Mouse (Mus musculus) midbrain, embryonic 11.5 days (tissue): Measurements from ENCODE around the gene Spred1. TPM values are rescaled to one million over a fixed set of nuclear protein-coding genes. Genes with fewer than 3 reads are reported as not detected.

ENCODE experiments used
- ATAC-seq: fragments of 200-750 bp; cut with Nextera tagmentation; 2 replicates; pipeline ENCODE4 v1.8.0; 2017; ENCODE audit warnings: moderate TSS enrichment, moderate library complexity; ENCODE audit not compliant: low FRiP score
- DNase-seq: peaks from one replicate; pipeline ENCODE4 v3.0.0; 2015; ENCODE audit warnings: low spot score; ENCODE audit errors: missing footprints
- H3K27ac ChIP-seq: fragments of 300-500 bp; sonication (generic); 2 replicates; pipeline ENCODE4 v1.5.1; 2014; ENCODE audit warnings: low read depth, low read length
- H3K27me3 ChIP-seq: fragments of 300-500 bp; sonication (generic); 2 replicates; pipeline ENCODE4 v1.6.1; 2014; ENCODE audit warnings: mild to moderate bottlenecking, low read length, moderate library complexity, mixed read lengths; ENCODE audit not compliant: control insufficient read depth, insufficient read depth
- H3K36me3 ChIP-seq: fragments of 300-500 bp; sonication (generic); 2 replicates; pipeline ENCODE4 v1.6.1; 2014; ENCODE audit warnings: mild to moderate bottlenecking, low read length, moderate library complexity, mixed read lengths; ENCODE audit not compliant: control insufficient read depth, insufficient read depth
- H3K4me1 ChIP-seq: fragments of 300-500 bp; sonication (generic); 2 replicates; pipeline ENCODE4 v1.6.1; 2014; ENCODE audit warnings: low read length; ENCODE audit not compliant: control insufficient read depth, insufficient read depth
- H3K4me2 ChIP-seq: fragments of 300-500 bp; sonication (generic); 2 replicates; pipeline ENCODE4 v1.6.1; 2014; ENCODE audit warnings: mild to moderate bottlenecking, moderate library complexity
- H3K4me3 ChIP-seq: fragments of 300-500 bp; sonication (generic); 2 replicates; pipeline ENCODE4 v1.5.1; 2014; ENCODE audit warnings: low read depth, low read length
- H3K9ac ChIP-seq: fragments of 300-500 bp; sonication (generic); 2 replicates; pipeline ENCODE4 v1.6.1; 2014; ENCODE audit warnings: low read length
- H3K9me3 ChIP-seq: fragments of 300-500 bp; sonication (generic); 2 replicates; pipeline ENCODE4 v1.6.1; 2016; ENCODE audit warnings: low read length; ENCODE audit not compliant: control insufficient read depth
- WGBS: fragments of 180-500 bp; shearing (Covaris S2); extraction: QIAGEN DNeasy Blood & Tissue Kit; methylation state at CpG from one replicate; pipeline ENCODE4 v1.1.7; 2014; 5-methylcytosine and 5-hydroxymethylcytosine counted together
- polyA plus RNA-seq: library from polyadenylated mRNA; unstranded; fragments of >200 nt; fragmentation: Nextera tagmentation; extraction: Ambion mirVana; gene quantifications from 2 replicates; pipeline ENCODE4 v1.2.1, GENCODE M21; 2014

Gene Spred1
- polyA plus RNA-seq, 1 experiment from 2014 or later: 20.1 TPM

DNA sequence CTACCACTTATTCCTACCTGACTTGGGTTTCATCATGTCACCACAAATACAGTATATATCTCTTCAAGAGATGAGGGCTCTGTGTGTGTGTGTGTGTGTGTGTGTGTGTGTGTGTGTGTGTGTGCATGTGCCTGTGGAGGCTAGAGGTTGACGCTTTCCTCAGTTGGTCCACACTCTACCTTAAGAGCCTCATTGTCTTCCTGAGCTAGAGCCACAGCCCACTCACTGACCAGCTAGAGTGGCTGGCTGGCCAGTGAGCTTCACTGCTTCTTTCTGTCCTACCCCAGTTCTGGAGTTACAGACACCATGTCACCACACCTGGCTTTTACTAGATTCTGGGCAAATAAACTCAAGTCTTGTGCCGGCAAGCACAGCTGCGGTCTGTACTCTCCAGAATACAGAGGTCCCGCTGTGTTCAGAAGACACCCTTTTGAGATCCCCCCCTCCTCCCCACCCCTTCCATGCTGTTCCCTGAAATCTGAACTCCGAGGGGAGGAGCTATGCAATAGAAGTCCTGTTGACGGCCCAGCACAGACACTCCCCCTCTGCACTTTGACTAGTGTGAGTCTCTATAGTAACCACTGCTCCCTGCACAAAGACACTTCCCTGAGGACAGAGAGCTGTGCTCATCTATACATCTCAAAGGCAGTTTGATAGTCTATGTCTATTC lies 89.4 kb downstream of the Spred1 start:
- no peak overlapping the region for H3K9ac ChIP-seq
- no peaks in the 10 kb centered on the region for H3K36me3 ChIP-seq
- no peak overlapping the region for H3K4me3 ChIP-seq
- H3K4me2 ChIP-seq: peak overlapping the region; percentile 21; the same call in 1 of the 2 replicates
- no peaks in the 10 kb centered on the region for H3K27me3 ChIP-seq
- no peak overlapping the region for H3K27ac ChIP-seq
- ATAC-seq: peak; percentile 97
- DNase-seq: peak; percentile 94
- peaks cover 13% of the 10 kb centered on the region for H3K4me1 ChIP-seq
- H3K9me3 ChIP-seq: no peaks in the 10 kb centered on the region
- 4% methylated on average over 6 of the region's 6 CpGs for WGBS

DNA sequence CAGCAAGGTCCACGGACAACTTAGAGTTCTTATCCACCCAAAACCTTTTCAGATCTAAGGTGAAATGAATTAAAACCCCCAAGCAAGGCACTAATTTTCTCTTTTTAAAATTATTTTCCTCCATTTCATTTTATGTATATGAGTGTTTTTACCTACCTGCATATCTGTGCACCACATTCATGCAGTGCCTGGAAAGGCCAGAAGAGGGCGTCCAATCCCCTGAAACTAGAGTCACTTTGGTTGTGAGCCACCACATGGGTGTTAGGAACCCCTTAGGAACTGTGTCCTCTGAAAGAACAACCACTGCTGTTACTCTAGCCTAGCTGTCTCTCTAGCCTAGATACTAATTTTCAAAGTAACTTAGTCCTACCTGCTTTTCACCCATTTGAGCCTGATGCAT lies 95.0 kb downstream of the Spred1 start:
- no peak for ATAC-seq
- no peak overlapping the region for H3K4me3 ChIP-seq
- no peaks in the 10 kb centered on the region for H3K9me3 ChIP-seq
- no peaks in the 10 kb centered on the region for H3K4me1 ChIP-seq
- WGBS: 52% methylated on average over 2 of the region's 2 CpGs
- no peaks in the 10 kb centered on the region for H3K27me3 ChIP-seq
- DNase-seq: no peak
- H3K9ac ChIP-seq: no peak overlapping the region
- no peak overlapping the region for H3K27ac ChIP-seq
- H3K36me3 ChIP-seq: no peaks in the 10 kb centered on the region
- H3K4me2 ChIP-seq: no peak overlapping the region

DNA sequence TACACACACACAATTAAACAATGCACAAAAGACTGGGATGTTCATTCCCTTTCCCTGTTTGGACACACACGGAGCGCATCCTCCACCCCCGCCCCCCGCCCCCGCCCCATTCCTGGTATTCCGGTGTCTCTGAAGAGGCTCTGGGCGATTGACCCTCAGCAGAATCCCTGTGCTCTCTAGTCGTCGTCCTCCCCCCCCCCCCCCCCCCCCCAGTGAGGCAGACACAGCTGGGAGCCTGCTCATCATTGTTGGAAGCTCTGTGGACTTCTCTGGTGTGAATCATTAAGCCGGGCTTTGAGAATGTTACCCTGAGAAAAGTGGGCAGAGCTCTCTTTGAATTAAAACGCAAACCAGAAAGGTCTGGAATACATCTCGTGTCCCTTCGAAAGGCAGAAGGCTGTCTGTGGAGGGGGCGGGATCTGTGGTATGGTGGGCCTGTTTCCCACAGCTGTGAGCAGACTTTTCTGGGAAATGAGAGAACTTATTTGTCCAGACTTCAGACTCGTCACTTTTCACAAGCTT lies 96.6 kb downstream of the Spred1 start:
- ATAC-seq: peak; percentile 63
- Histone ChIP-seq H3K4me2 (no peak overlapping the region), H3K36me3 (no peaks in the 10 kb centered on the region), H3K27ac (no peak overlapping the region), H3K9me3 (no peaks in the 10 kb centered on the region), H3K9ac (no peak overlapping the region), H3K4me1 (no peaks in the 10 kb centered on the region), H3K27me3 (no peaks in the 10 kb centered on the region), H3K4me3 (no peak overlapping the region)
- 4% methylated on average over 15 of the region's 15 CpGs for WGBS
- no peak for DNase-seq

DNA sequence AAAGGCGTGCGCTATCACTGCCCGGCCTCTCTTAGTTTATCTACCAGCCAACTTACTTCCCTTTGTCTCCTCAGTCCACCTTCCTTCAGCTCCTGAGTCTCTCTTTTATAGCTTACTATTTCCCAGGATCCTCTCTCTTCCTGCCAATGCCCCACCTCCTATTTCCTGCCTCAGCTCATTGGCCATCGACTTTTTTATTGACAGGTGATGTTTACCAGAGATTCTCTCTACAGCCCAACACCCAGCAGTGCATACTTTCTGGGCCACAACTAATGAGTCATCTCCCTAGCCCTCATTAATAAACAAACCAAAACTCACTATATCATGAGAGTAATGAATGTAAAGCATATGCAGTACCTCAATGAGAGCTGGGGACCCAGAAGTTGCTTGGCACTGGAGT lies 98.4 kb downstream of the Spred1 start:
- Histone ChIP-seq H3K4me2 (no peak overlapping the region), H3K27me3 (no peaks in the 10 kb centered on the region), H3K4me3 (no peak overlapping the region), H3K4me1 (no peaks in the 10 kb centered on the region), H3K36me3 (no peaks in the 10 kb centered on the region), H3K9me3 (no peaks in the 10 kb centered on the region), H3K9ac (no peak overlapping the region), H3K27ac (no peak overlapping the region)
- no peak for ATAC-seq
- WGBS: 98% methylated on average over 4 of the region's 4 CpGs
- no peak for DNase-seq

DNA sequence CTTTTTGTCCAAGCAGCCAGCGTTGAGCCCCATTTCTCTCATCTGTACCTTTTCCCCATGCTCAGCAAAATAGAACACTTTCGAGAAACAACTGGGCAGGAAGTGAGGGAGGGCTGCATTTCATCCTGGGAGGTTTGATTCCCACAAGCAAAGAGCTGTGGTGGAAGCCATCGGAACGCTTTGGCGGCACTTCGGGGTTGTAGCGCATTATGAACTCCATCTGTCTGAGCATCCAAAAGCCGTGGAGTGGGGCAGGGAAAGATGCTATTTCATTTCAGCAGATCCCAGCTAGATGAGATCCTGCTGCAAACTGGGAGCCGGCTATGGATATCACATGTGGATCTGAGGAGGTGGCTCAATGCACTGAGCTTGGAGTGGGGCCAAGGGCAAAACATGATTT lies 101.5 kb downstream of the Spred1 start:
- H3K4me1 ChIP-seq: no peaks in the 10 kb centered on the region
- ATAC-seq (no peak), DNase-seq (no peak)
- no peak overlapping the region for H3K4me3 ChIP-seq
- no peaks in the 10 kb centered on the region for H3K27me3 ChIP-seq
- H3K9me3 ChIP-seq: no peaks in the 10 kb centered on the region
- H3K36me3 ChIP-seq: no peaks in the 10 kb centered on the region
- H3K4me2 ChIP-seq: no peak overlapping the region
- no peak overlapping the region for H3K9ac ChIP-seq
- no peak overlapping the region for H3K27ac ChIP-seq
- WGBS: 89% methylated on average over 9 of the region's 9 CpGs

DNA sequence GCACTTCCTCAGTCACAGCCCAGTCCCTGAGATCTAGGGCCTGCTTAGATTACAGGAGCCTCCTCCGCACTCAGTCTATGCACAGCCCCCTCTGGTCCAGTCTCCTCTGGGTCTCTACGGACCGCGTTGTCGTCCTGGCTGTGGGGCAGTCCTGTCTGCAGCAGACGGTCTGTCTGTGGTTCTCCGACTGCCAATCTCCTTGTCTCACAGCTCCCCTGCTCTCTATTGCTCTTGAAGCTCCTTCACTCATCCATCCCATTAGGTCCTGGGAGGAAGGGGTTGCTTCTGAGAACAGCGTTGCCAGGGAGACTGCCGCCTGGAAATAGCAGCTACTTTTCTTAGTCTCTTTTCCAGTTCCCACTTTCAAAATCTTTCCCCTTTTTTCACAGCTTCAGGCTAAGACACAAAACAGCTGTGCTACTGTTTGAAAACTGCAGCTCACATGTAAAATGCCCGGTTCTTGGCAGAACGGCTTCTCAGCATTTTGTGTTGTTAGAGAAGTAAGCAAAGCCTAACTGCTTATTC lies 107.5 kb downstream of the Spred1 start:
- Histone ChIP-seq H3K9ac (no peak overlapping the region), H3K9me3 (no peaks in the 10 kb centered on the region), H3K27me3 (no peaks in the 10 kb centered on the region; the same call in 1 of the 2 replicates), H3K4me2 (no peak overlapping the region), H3K27ac (no peak overlapping the region), H3K36me3 (no peaks in the 10 kb centered on the region), H3K4me1 (peaks cover 5% of the 10 kb centered on the region), H3K4me3 (no peak overlapping the region)
- 37% methylated on average over 11 of the region's 11 CpGs for WGBS
- ATAC-seq (peak; percentile 60; the same call in 1 of the 2 replicates), DNase-seq (no peak)

DNA sequence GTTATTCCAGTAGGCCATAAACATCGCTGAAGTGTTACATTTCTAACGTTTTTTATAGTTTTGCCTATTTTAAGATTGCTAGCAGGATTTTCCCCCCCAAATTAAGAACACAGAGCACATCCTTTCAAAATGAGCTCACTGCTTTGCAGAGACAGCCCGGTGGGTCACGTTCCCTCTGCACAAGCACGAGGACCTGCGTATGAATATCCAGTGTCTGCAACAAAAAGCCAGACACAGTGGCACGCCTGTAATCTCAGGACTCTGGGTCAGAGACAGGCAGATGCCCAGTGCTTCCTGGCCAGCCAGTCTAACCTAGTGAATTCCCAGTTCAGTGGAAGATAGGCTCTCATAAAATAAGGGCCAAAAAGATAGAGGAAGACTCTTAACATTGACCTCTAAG lies 109.1 kb downstream of the Spred1 start:
- H3K27ac ChIP-seq: no peak overlapping the region
- no peaks in the 10 kb centered on the region for H3K36me3 ChIP-seq
- peaks cover 5% of the 10 kb centered on the region for H3K4me1 ChIP-seq
- ATAC-seq: no peak
- no peaks in the 10 kb centered on the region; the same call in 1 of the 2 replicates for H3K27me3 ChIP-seq
- no peak overlapping the region for H3K4me3 ChIP-seq
- no peak for DNase-seq
- H3K9ac ChIP-seq: no peak overlapping the region
- WGBS: 74% methylated on average over 7 of the region's 7 CpGs
- H3K9me3 ChIP-seq: no peaks in the 10 kb centered on the region
- H3K4me2 ChIP-seq: no peak overlapping the region

DNA sequence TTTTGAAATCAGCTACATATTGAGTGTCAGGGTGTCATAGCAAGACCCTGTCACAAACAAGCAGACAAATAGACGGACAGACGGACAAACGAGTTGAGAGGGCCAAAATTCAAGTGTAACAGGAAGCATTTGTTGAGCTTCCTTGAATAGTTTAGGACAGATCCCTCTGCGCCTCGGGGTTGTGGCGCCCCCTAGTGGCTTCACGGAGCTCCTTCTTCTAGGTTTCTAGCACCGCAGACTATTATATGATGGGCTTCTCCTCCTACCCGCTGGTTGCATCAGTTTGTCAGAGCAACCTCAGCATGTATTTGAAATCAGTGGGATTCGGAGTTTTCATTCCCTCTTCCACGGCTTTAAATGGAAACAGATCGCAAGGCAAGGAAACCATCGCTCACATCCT lies 110.1 kb downstream of the Spred1 start:
- H3K27me3 ChIP-seq: no peaks in the 10 kb centered on the region; the same call in 1 of the 2 replicates
- WGBS: 7% methylated on average over 13 of the region's 13 CpGs
- no peak overlapping the region for H3K4me3 ChIP-seq
- peak overlapping the region; percentile 12; the same call in 1 of the 2 replicates for H3K9ac ChIP-seq
- H3K36me3 ChIP-seq: no peaks in the 10 kb centered on the region
- H3K4me1 ChIP-seq: peaks cover 5% of the 10 kb centered on the region
- peak; percentile 99 for DNase-seq
- H3K9me3 ChIP-seq: no peaks in the 10 kb centered on the region
- peak; percentile 81 for ATAC-seq
- H3K27ac ChIP-seq: no peak overlapping the region
- no peak overlapping the region for H3K4me2 ChIP-seq
